Mouse (Mus musculus) kidney, postnatal 0 days (tissue): Measurements from ENCODE around the gene Pnldc1. TPM values are rescaled to one million over a fixed set of nuclear protein-coding genes. Genes with fewer than 3 reads are reported as not detected.

ENCODE experiments used
- ATAC-seq: fragments of 200-750 bp; cut with Nextera tagmentation; replicated peaks from 2 replicates; pipeline ENCODE4 v1.8.0; 2017; ENCODE audit warnings: low read depth, moderate number of reproducible peaks, moderate TSS enrichment, moderate library complexity; ENCODE audit not compliant: low FRiP score
- DNase-seq: peaks from one replicate; pipeline ENCODE4 v3.0.0-alpha.2; 2016; ENCODE audit warnings: low spot score
- H3K27ac ChIP-seq: fragments of 300-500 bp; sonication (generic); 2 replicates; pipeline ENCODE4 v1.5.1; 2014; ENCODE audit warnings: mild to moderate bottlenecking
- H3K27me3 ChIP-seq: fragments of 300-500 bp; sonication (generic); 2 replicates; pipeline ENCODE4 v1.6.1; 2014; ENCODE audit warnings: low read length, mixed read lengths; ENCODE audit not compliant: insufficient read depth
- H3K36me3 ChIP-seq: fragments of 300-500 bp; sonication (generic); 2 replicates; pipeline ENCODE4 v1.6.1; 2014; ENCODE audit warnings: low read length, mixed read lengths; ENCODE audit not compliant: insufficient read depth
- H3K4me1 ChIP-seq: fragments of 300-500 bp; sonication (generic); replicated peaks from 2 replicates; pipeline ENCODE4 v1.6.1; 2014; ENCODE audit warnings: antibody characterized with exemption, low read length, mixed read lengths; ENCODE audit not compliant: insufficient read depth
- H3K4me2 ChIP-seq: fragments of 300-500 bp; sonication (generic); 2 replicates; pipeline ENCODE4 v1.6.1; 2014; ENCODE audit warnings: mild to moderate bottlenecking, low read length, moderate library complexity, mixed read lengths
- H3K4me3 ChIP-seq: fragments of 300-500 bp; sonication (generic); replicated peaks from 2 replicates; pipeline ENCODE4 v1.5.1; 2014; ENCODE audit warnings: low read depth, low read length
- H3K9ac ChIP-seq: fragments of 300-500 bp; sonication (generic); 2 replicates; pipeline ENCODE4 v1.6.1; 2014; ENCODE audit warnings: low read depth, low read length
- H3K9me3 ChIP-seq: fragments of 300-500 bp; sonication (generic); replicated peaks from 2 replicates; pipeline ENCODE4 v1.6.1; 2016; ENCODE audit warnings: low read length, inconsistent platforms, mixed read lengths
- CTCF ChIP-seq: IDR thresholded peaks from 2 replicates; pipeline ENCODE4 v1.5.1; 2016; ENCODE audit warnings: antibody characterized with exemption, low read depth, mild to moderate bottlenecking, moderate library complexity
- WGBS: fragments of 180-500 bp; shearing (Covaris S2); extraction: QIAGEN DNeasy Blood & Tissue Kit; methylation state at CpG from one replicate; pipeline ENCODE4 v1.1.7; 2014; 5-methylcytosine and 5-hydroxymethylcytosine counted together
- polyA plus RNA-seq: library from polyadenylated mRNA; unstranded; fragments of >200 nt; fragmentation: Nextera tagmentation; extraction: Ambion mirVana; gene quantifications from 2 replicates; pipeline ENCODE4 v1.2.1, GENCODE M21; 2015

Gene Pnldc1
- polyA plus RNA-seq, 1 experiment from 2014 or later: 0.59 TPM

GRCm38 (mm10) chr17:12851689-12852088 is 58.3 kb downstream of the Pnldc1 start:
- TF ChIP-seq CTCF: no peak
- Histone ChIP-seq H3K4me1 (no peaks in the 10 kb centered on the region), H3K9me3 (no peaks in the 10 kb centered on the region), H3K4me3 (no peak overlapping the region), H3K9ac (no peak overlapping the region), H3K4me2 (no peak overlapping the region), H3K36me3 (no peaks in the 10 kb centered on the region), H3K27ac (no peak overlapping the region), H3K27me3 (no peaks in the 10 kb centered on the region)
- DNase-seq (no peak), ATAC-seq (no peak)
- WGBS: 68% methylated on average over 11 of the region's 11 CpGs

GRCm38 (mm10) chr17:12849778-12850382 is 60.1 kb downstream of the Pnldc1 start:
- H3K9me3 ChIP-seq: no peaks in the 10 kb centered on the region
- no peaks in the 10 kb centered on the region for H3K36me3 ChIP-seq
- no peak overlapping the region for H3K4me2 ChIP-seq
- ATAC-seq (no peak), DNase-seq (no peak)
- no peak overlapping the region for H3K4me3 ChIP-seq
- no peak overlapping the region for H3K9ac ChIP-seq
- 91% methylated on average over 8 of the region's 8 CpGs for WGBS
- H3K4me1 ChIP-seq: no peaks in the 10 kb centered on the region
- TF ChIP-seq CTCF: no peak
- no peak overlapping the region for H3K27ac ChIP-seq
- no peaks in the 10 kb centered on the region for H3K27me3 ChIP-seq

GRCm38 (mm10) chr17:12847736-12848135 is 62.3 kb downstream of the Pnldc1 start:
- no peaks in the 10 kb centered on the region for H3K36me3 ChIP-seq
- no peak for ATAC-seq
- no peak overlapping the region for H3K4me3 ChIP-seq
- H3K9ac ChIP-seq: no peak overlapping the region
- no peak overlapping the region for H3K4me2 ChIP-seq
- 53% methylated on average over 4 of the region's 4 CpGs for WGBS
- no peaks in the 10 kb centered on the region for H3K27me3 ChIP-seq
- no peak for DNase-seq
- TF ChIP-seq CTCF: no peak
- no peak overlapping the region for H3K27ac ChIP-seq
- no peaks in the 10 kb centered on the region for H3K9me3 ChIP-seq
- no peaks in the 10 kb centered on the region for H3K4me1 ChIP-seq

GRCm38 (mm10) chr17:12846474-12846873 is 63.6 kb downstream of the Pnldc1 start:
- Histone ChIP-seq H3K9me3 (no peaks in the 10 kb centered on the region), H3K4me2 (no peak overlapping the region), H3K27ac (peak overlapping the region; percentile 34; the same call in 1 of the 2 replicates), H3K4me1 (no peaks in the 10 kb centered on the region), H3K27me3 (no peaks in the 10 kb centered on the region), H3K9ac (no peak overlapping the region), H3K4me3 (no peak overlapping the region), H3K36me3 (no peaks in the 10 kb centered on the region)
- no peak for DNase-seq
- 62% methylated on average over 5 of the region's 5 CpGs for WGBS
- no peak for TF ChIP-seq CTCF
- no peak; the same call in 1 of the 2 replicates for ATAC-seq

GRCm38 (mm10) chr17:12845862-12846261 is 64.2 kb downstream of the Pnldc1 start:
- 30% methylated on average over 5 of the region's 5 CpGs for whole genome bisulfite sequencing
- Histone ChIP-seq H3K27me3 (no peaks in the 10 kb centered on the region), H3K36me3 (no peaks in the 10 kb centered on the region), H3K9me3 (no peaks in the 10 kb centered on the region), H3K4me2 (no peak overlapping the region), H3K9ac (no peak overlapping the region), H3K4me1 (no peaks in the 10 kb centered on the region), H3K27ac (peak overlapping the region; percentile 34; the same call in 1 of the 2 replicates), H3K4me3 (no peak overlapping the region)
- ATAC-seq (no peak; the same call in 1 of the 2 replicates), DNase-seq (no peak)
- TF ChIP-seq CTCF: no peak

- Histone ChIP-seq H3K9me3 (no peaks in the 10 kb centered on the region), H3K4me1 (no peaks in the 10 kb centered on the region), H3K9ac (no peak overlapping the region), H3K27me3 (no peaks in the 10 kb centered on the region), H3K27ac (no peak overlapping the region), H3K4me3 (no peak overlapping the region), H3K36me3 (no peaks in the 10 kb centered on the region), H3K4me2 (no peak overlapping the region)
- DNase-seq (no peak), ATAC-seq (no peak)
- TF ChIP-seq CTCF: no peak
- 71% methylated on average over 4 of the region's 4 CpGs for WGBS
Measured at GRCm38 (mm10) chr17:12844540-12844939, 65.5 kb downstream of the Pnldc1 start.

- WGBS: 60% methylated on average over 6 of the region's 6 CpGs
- TF ChIP-seq CTCF: no peak
- DNase-seq: no peak
- Histone ChIP-seq H3K9ac (no peak overlapping the region), H3K4me3 (no peak overlapping the region), H3K27me3 (no peaks in the 10 kb centered on the region), H3K27ac (no peak overlapping the region), H3K9me3 (no peaks in the 10 kb centered on the region), H3K36me3 (no peaks in the 10 kb centered on the region), H3K4me2 (no peak overlapping the region), H3K4me1 (no peaks in the 10 kb centered on the region)
- no peak for ATAC-seq
Measured at GRCm38 (mm10) chr17:12843826-12844225, 66.2 kb downstream of the Pnldc1 start.
